Mouse (Mus musculus): Measurements from ENCODE around the gene Gdi2. TPM values are rescaled to one million over a fixed set of nuclear protein-coding genes. Genes with fewer than 3 reads are reported as not detected.

Gdi2 gene
- polyA plus RNA-seq, 1 experiment from 2014 or later: 425 TPM

GRCm38 (mm10) chr13:3547856-3548255 is 10.0 kb downstream of the Gdi2 start:
- WGBS: 85% methylated on average over 6 of the region's 6 CpGs
- H3K4me1 ChIP-seq (replicated peaks): no peaks in the 10 kb centered on the region; the same call in 1 of the 2 replicates
- no peak for ATAC-seq (ENCODE audit: insufficient number of reproducible peaks, insufficient read depth, low FRiP score, low TSS enrichment, low read depth)
- H3K27ac ChIP-seq: no peak overlapping the region
- no peak overlapping the region for H3K4me3 ChIP-seq (replicated peaks)
- peaks cover 36% of the 10 kb centered on the region for H3K36me3 ChIP-seq
- H3K9me3 ChIP-seq: no peaks in the 10 kb centered on the region
- H3K27me3 ChIP-seq: no peaks in the 10 kb centered on the region
- H3K4me2 ChIP-seq: no peak overlapping the region
- H3K9ac ChIP-seq (replicated peaks): no peak overlapping the region; the same call in 1 of the 2 replicates

GRCm38 (mm10) chr13:3563130-3563529 is 25.3 kb downstream of the Gdi2 start:
- Histone ChIP-seq H3K4me2 (no peak overlapping the region), H3K27me3 (no peaks in the 10 kb centered on the region), H3K4me1 (replicated peaks) (no peaks in the 10 kb centered on the region), H3K9ac (replicated peaks) (no peak overlapping the region), H3K9me3 (no peaks in the 10 kb centered on the region), H3K4me3 (replicated peaks) (no peak overlapping the region), H3K36me3 (peaks cover 79% of the 10 kb centered on the region), H3K27ac (no peak overlapping the region)
- ATAC-seq (ENCODE audit: insufficient number of reproducible peaks, insufficient read depth, low FRiP score, low TSS enrichment, low read depth): no peak
- 90% methylated on average over 1 of the region's 1 CpGs for WGBS

- 87% methylated on average over 2 of the region's 2 CpGs for WGBS
- H3K9me3 ChIP-seq: no peaks in the 10 kb centered on the region
- H3K27me3 ChIP-seq: no peaks in the 10 kb centered on the region
- peaks cover 80% of the 10 kb centered on the region for H3K36me3 ChIP-seq
- ATAC-seq (ENCODE audit: insufficient number of reproducible peaks, insufficient read depth, low FRiP score, low TSS enrichment, low read depth): no peak
- no peak overlapping the region for H3K9ac ChIP-seq (replicated peaks)
- no peaks in the 10 kb centered on the region for H3K4me1 ChIP-seq (replicated peaks)
- H3K4me2 ChIP-seq: no peak overlapping the region
- H3K27ac ChIP-seq: no peak overlapping the region
- H3K4me3 ChIP-seq (replicated peaks): no peak overlapping the region
Measured at GRCm38 (mm10) chr13:3563953-3564352, 26.1 kb downstream of the Gdi2 start.

GRCm38 (mm10) chr13:3590789-3591188 is 52.9 kb downstream of the Gdi2 start:
- Histone ChIP-seq H3K36me3 (peaks cover 73% of the 10 kb centered on the region), H3K4me3 (replicated peaks) (no peak overlapping the region), H3K4me2 (no peak overlapping the region), H3K27me3 (no peaks in the 10 kb centered on the region), H3K27ac (no peak overlapping the region), H3K9ac (replicated peaks) (no peak overlapping the region), H3K4me1 (replicated peaks) (no peaks in the 10 kb centered on the region), H3K9me3 (no peaks in the 10 kb centered on the region)
- WGBS: 88% methylated on average over 3 of the region's 3 CpGs
- ATAC-seq (ENCODE audit: insufficient number of reproducible peaks, insufficient read depth, low FRiP score, low TSS enrichment, low read depth): no peak

- Histone ChIP-seq H3K27me3 (no peaks in the 10 kb centered on the region), H3K9ac (replicated peaks) (no peak overlapping the region), H3K4me1 (replicated peaks) (no peaks in the 10 kb centered on the region), H3K36me3 (peaks cover 74% of the 10 kb centered on the region), H3K27ac (no peak overlapping the region), H3K4me3 (replicated peaks) (no peak overlapping the region), H3K9me3 (no peaks in the 10 kb centered on the region), H3K4me2 (no peak overlapping the region)
- 88% methylated on average over 1 of the region's 1 CpGs for WGBS
- ATAC-seq (ENCODE audit: insufficient number of reproducible peaks, insufficient read depth, low FRiP score, low TSS enrichment, low read depth): no peak
Measured at GRCm38 (mm10) chr13:3594311-3594710, 56.4 kb downstream of the Gdi2 start.

- Histone ChIP-seq H3K9ac (replicated peaks) (no peak overlapping the region), H3K36me3 (peaks cover 66% of the 10 kb centered on the region), H3K4me1 (replicated peaks) (no peaks in the 10 kb centered on the region), H3K4me3 (replicated peaks) (no peak overlapping the region), H3K4me2 (no peak overlapping the region), H3K27ac (no peak overlapping the region), H3K9me3 (no peaks in the 10 kb centered on the region), H3K27me3 (no peaks in the 10 kb centered on the region)
- WGBS: 93% methylated on average over 6 of the region's 6 CpGs
- ATAC-seq (ENCODE audit: insufficient number of reproducible peaks, insufficient read depth, low FRiP score, low TSS enrichment, low read depth): no peak
Measured at GRCm38 (mm10) chr13:3596232-3596631, 58.4 kb downstream of the Gdi2 start.

GRCm38 (mm10) chr13:3609780-3610117 is 71.9 kb downstream of the Gdi2 start:
- 24% methylated on average over 8 of the region's 8 CpGs for WGBS
- no peaks in the 10 kb centered on the region for H3K27me3 ChIP-seq
- peak overlapping the region; percentile 68 for H3K4me2 ChIP-seq
- H3K9me3 ChIP-seq: no peaks in the 10 kb centered on the region
- ATAC-seq (ENCODE audit: insufficient number of reproducible peaks, insufficient read depth, low FRiP score, low TSS enrichment, low read depth): no peak
- peak overlapping the region; percentile 96 for H3K27ac ChIP-seq
- no peaks in the 10 kb centered on the region; the same call in 1 of the 2 replicates for H3K36me3 ChIP-seq
- H3K4me3 ChIP-seq (replicated peaks): peak overlapping the region; percentile 93
- H3K9ac ChIP-seq (replicated peaks): peak overlapping the region; percentile 88
- no peaks in the 10 kb centered on the region for H3K4me1 ChIP-seq (replicated peaks)

GRCm38 (mm10) chr13:3610118-3610794 is 72.4 kb downstream of the Gdi2 start:
- Histone ChIP-seq H3K9me3 (no peaks in the 10 kb centered on the region), H3K9ac (replicated peaks) (peak overlapping the region; percentile 88), H3K4me3 (replicated peaks) (peak overlapping the region; percentile 93), H3K27ac (peak overlapping the region; percentile 96), H3K4me2 (peak overlapping the region; percentile 68), H3K36me3 (no peaks in the 10 kb centered on the region; the same call in 1 of the 2 replicates), H3K27me3 (no peaks in the 10 kb centered on the region), H3K4me1 (replicated peaks) (no peaks in the 10 kb centered on the region)
- peak; percentile 44 for ATAC-seq (ENCODE audit: insufficient number of reproducible peaks, insufficient read depth, low FRiP score, low TSS enrichment, low read depth)
- under 1% methylated on average over 49 of the region's 50 CpGs for WGBS

- Histone ChIP-seq H3K9ac (replicated peaks) (peak within 1 kb of the TSS; percentile 88), H3K4me2 (peak within 1 kb of the TSS; percentile 68), H3K4me3 (replicated peaks) (peak within 1 kb of the TSS; percentile 93), H3K27me3 (no peaks in the 10 kb centered on the region), H3K9me3 (no peaks in the 10 kb centered on the region), H3K36me3 (no peaks in the 10 kb centered on the region; the same call in 1 of the 2 replicates), H3K27ac (peak within 1 kb of the TSS; percentile 96), H3K4me1 (replicated peaks) (no peaks in the 10 kb centered on the region)
- WGBS: under 1% methylated on average over 58 of the region's 58 CpGs
- peak; percentile 99 for ATAC-seq (ENCODE audit: insufficient number of reproducible peaks, insufficient read depth, low FRiP score, low TSS enrichment, low read depth)
Measured at GRCm38 (mm10) chr13:3610795-3611438, 73.1 kb downstream of the Gdi2 start, which contains the start of gene Fam208b. TSS of gene Fam208b (minus strand) at chr13:3611108.
